Mouse (Mus musculus): Measurements from ENCODE around the gene Wnt9a.

DNA sequence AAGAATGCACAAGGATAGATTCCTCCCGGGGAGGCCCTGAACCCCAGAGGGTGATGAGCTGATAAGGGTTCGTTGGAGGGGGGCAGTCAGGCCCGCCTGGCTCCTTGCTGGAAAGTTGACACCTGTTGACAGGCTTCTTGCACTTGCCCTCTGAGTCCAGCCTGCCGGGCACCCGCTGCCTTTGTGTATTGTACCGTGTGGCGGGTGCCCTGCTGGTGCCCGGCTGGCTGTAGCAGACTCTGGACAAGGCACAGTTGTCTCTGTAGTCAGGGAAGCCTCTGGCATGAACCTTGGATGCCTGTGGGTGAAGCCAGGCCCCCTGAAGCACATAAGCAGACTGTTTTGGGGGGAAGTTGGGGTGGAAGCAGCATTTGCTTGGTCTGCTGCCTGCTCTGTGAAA is 5.8 kb downstream of the Wnt9a start:
- TF ChIP-seq CTCF (conservative IDR thresholded peaks at IDR 0.05; ENCODE audit: low read length) (no peak), POU5F1 (IDR thresholded peaks at IDR 0.05; ENCODE audit: borderline replicate concordance, low read length) (no peak)
